Mouse (Mus musculus) embryonic facial prominence, embryonic 10.5 days (tissue): ENCODE results near the gene Tm2d1. TPM values are rescaled to one million over a fixed set of nuclear protein-coding genes. Genes with fewer than 3 reads are reported as not detected.

Experiments used
- DNase-seq: peaks from one replicate; pipeline ENCODE4 v3.0.0-alpha.2; 2017; ENCODE audit warnings: low spot score
- H3K27ac ChIP-seq: fragments of 300-500 bp; sonication (generic); replicated peaks from 2 replicates; pipeline ENCODE4 v1.5.1; 2016; ENCODE audit warnings: mild to moderate bottlenecking
- H3K27me3 ChIP-seq: fragments of 300-500 bp; sonication (generic); replicated peaks from 2 replicates; pipeline ENCODE4 v1.6.1; 2016; ENCODE audit warnings: low read depth, mild to moderate bottlenecking; ENCODE audit not compliant: poor library complexity, severe bottlenecking
- H3K36me3 ChIP-seq: fragments of 300-500 bp; sonication (generic); replicated peaks from 2 replicates; pipeline ENCODE4 v1.6.1; 2016; ENCODE audit warnings: mild to moderate bottlenecking, moderate library complexity
- H3K4me1 ChIP-seq: fragments of 300-500 bp; sonication (generic); 2 replicates; pipeline ENCODE4 v1.6.1; 2016
- H3K4me3 ChIP-seq: fragments of 300-500 bp; sonication (generic); 2 replicates; pipeline ENCODE4 v1.5.1; 2016; ENCODE audit warnings: mild to moderate bottlenecking, moderate library complexity
- H3K9me3 ChIP-seq: fragments of 300-500 bp; sonication (generic); 2 replicates; pipeline ENCODE4 v1.6.1; 2016; ENCODE audit warnings: mild to moderate bottlenecking
- WGBS: fragments of 180-500 bp; shearing (Covaris S2); methylation state at CpG from one replicate; pipeline ENCODE4 v1.1.7; 2016; 5-methylcytosine and 5-hydroxymethylcytosine counted together
- polyA plus RNA-seq: library from polyadenylated mRNA; unstranded; fragments of >200 nt; fragmentation: Nextera tagmentation; extraction: Ambion mirVana; gene quantifications from 2 replicates; pipeline ENCODE4 v1.2.1, GENCODE M21; 2016

Tm2d1 gene
- polyA plus RNA-seq, 1 experiment from 2014 or later = 73.0 TPM

DNA sequence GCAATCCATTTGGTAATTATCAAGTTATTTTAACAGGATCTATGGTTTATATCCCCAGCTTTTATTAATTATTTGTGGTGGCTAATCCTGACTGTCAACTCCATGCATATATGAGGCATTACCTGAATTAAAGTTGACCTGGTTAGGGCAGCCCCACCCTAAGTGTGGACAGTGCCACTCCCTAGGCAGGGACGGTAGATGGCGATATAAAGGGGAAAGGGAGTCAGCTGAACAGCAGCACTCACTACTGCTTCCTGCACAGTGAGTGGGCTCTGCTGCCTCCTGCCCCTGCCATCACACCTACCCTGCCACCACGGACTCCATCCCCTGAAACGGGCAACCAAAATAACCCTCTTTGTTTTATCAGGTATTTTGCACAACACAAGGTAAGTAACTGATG is 7.7 kb downstream of the Tm2d1 start:
- Histone ChIP-seq H3K36me3 (peaks cover 32% of the 10 kb centered on the region), H3K9me3 (no peaks in the 10 kb centered on the region), H3K27me3 (no peaks in the 10 kb centered on the region), H3K4me1 (no peaks in the 10 kb centered on the region), H3K27ac (no peak overlapping the region), H3K4me3 (no peak overlapping the region)
- peak; percentile 13 for DNase-seq
- 55% methylated on average over 4 of the region's 4 CpGs for WGBS

DNA sequence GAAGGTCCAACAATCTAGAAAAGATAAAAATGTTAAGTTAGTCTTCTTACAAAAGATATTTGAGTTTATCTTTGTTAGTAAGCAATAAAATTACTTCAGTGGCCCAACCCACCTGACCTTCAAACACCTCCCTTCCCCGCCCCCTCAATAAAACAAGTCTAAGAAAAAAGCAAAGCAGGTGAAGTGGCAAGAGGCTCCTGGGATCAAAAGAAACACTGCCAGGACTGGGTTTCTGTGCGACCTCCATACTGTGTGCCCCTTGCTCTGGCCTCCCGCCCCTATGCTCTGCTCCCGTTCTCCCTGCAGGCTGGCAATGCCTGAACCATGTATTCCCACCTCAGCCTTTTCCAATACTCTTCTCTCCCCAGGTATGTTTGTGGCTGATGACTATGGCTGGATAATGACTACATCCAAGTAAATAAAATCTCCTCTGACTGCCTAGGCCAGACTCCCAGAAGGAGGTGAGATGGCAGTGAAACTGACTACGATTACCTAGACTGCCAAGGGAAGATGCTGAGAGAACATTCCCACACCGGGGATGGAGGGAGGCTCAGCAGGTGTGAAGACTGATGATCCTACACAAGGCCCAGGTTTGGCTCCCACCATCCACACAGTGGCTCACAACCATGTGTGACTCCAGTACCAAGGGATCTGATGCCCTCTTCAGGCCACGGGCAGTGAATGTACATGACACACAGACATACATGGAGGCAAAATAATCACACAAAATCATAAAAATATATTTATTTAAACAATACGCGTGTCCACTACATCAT is 24.9 kb downstream of the Tm2d1 start:
- WGBS = 94% methylated on average over 9 of the region's 9 CpGs
- Histone ChIP-seq H3K27me3 (no peaks in the 10 kb centered on the region), H3K36me3 (peaks cover 80% of the 10 kb centered on the region), H3K9me3 (no peaks in the 10 kb centered on the region), H3K4me3 (no peak overlapping the region), H3K27ac (no peak overlapping the region), H3K4me1 (no peaks in the 10 kb centered on the region)
- no peak for DNase-seq

DNA sequence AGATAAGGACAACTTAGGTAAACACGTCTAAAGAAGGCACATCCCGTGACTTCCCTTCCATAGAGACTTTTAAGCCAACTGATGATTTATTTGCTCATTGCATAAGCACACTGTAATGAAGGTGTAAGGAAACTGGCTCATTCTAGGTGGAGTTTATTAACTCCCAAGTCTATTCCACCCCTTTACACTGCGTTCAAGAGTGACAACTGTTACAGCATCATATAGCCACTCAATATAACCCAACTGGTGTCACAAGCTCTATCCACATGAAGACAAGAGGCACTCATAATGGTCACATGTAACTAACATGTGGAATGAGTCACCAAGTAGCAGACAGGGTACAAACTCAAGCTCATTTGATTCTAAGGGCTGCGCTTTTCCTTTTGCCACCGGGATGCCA is 34.5 kb downstream of the Tm2d1 start:
- 90% methylated on average over 5 of the region's 5 CpGs for WGBS
- no peak overlapping the region for H3K27ac ChIP-seq
- H3K4me3 ChIP-seq = no peak overlapping the region
- DNase-seq = no peak
- H3K4me1 ChIP-seq = no peaks in the 10 kb centered on the region
- H3K9me3 ChIP-seq = no peaks in the 10 kb centered on the region
- H3K36me3 ChIP-seq = 0 out of 2 replicates have a peak, but pooled peaks cover 9% of the 10 kb centered on the region
- no peaks in the 10 kb centered on the region for H3K27me3 ChIP-seq

DNA sequence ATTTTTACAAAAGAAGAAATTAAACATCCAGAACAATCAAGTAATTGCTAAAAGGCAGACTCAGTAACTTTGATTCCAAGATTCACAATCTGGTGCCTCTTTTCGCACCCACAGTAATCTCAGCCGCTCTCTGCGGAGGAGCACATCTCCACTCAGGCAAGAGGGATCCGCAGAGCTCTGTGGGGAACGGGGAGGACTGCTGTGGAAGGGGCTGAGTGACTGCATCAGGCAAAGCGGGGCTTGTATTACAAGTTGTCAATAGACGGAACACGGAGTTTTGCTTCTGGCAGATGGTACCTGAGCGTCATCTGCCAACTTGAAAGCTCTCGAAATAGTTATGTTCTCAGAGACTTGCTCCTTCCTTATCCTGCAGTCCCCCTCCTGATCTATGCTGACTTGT is 37.3 kb downstream of the Tm2d1 start:
- Histone ChIP-seq H3K4me3 (no peak overlapping the region), H3K9me3 (no peaks in the 10 kb centered on the region), H3K36me3 (no peaks in the 10 kb centered on the region), H3K27me3 (no peaks in the 10 kb centered on the region), H3K4me1 (peaks cover 1% of the 10 kb centered on the region; the same call in 1 of the 2 replicates), H3K27ac (no peak overlapping the region)
- WGBS = 94% methylated on average over 10 of the region's 10 CpGs
- DNase-seq = no peak

DNA sequence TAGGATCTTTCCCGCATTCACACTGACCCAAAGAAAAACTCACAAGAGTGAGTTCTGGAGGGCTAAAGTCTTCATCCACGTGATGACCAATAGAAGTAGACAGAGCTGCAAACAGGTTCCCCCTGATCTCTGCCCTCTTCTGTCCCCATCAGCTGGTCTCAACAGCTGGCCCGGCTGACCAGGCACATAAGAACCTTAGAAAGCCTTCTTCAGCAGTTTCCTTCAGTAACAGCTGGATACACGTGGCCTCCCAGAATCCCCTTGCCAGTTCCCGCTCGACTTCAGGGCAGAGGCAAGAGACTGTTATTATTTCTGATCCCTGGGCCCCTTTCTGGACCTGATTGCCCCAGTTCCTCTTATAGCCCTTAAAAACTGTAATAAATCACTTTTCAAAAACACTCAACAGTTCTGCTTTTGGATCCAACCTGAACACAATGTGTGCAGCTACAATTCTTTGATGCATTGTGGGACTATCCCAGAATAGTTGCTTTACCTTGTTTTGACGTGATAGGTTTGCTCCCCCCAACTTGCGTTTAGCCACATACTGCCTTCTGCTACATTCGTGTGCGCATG is 43.0 kb downstream of the Tm2d1 start:
- 76% methylated on average over 10 of the region's 10 CpGs for WGBS
- H3K27me3 ChIP-seq = no peaks in the 10 kb centered on the region
- DNase-seq = no peak

DNA sequence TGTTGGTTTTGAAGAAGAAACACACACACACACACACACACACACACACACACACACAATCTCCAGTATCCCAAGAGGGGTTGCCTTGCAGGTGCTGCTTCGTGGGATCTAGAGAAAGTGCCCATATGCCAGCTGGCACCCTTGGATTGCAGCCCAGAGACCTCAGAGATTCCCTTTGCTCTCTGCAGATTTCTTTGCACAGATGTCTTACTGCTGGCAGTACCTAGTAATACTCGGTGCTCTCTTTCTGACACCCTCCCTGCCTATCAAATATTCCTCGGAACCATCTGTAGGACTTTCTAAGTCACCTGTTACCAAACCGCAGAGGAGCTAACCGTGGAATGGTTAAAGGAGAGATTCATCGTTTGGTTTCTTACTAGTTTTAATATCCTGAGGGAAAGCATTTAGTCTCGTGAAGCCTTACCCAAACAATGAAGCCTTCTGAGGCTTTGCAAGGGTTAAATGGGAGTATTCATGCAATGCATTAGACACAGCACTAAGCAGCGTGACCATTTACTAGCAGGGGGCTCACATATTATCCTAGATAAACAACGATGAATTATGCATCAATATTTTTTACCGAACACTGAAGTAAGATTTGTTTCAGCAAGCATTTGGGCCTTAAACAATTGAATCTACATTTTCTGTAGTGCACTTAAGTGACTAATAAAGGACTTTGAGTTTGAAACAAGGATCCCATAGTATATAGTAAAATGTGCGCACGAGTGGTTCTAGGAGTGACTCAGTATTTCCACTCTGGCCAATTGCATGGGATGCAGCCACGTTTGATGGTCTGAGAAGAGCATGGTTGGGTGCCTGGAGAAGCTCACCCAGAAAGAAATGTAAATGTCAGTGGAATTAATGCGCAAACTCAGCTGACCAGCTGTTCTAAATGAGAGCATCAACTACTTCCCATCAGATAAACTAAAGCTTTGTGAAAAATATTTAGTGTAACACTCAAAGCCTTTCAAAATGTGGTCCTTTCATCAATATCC is 44.2 kb downstream of the Tm2d1 start:
- DNase-seq = no peak
- H3K4me1 ChIP-seq = peaks cover 41% of the 10 kb centered on the region
- no peaks in the 10 kb centered on the region for H3K9me3 ChIP-seq
- no peak overlapping the region for H3K4me3 ChIP-seq
- 71% methylated on average over 14 of the region's 14 CpGs for WGBS
- no peak overlapping the region for H3K27ac ChIP-seq
- no peaks in the 10 kb centered on the region for H3K27me3 ChIP-seq
- H3K36me3 ChIP-seq = no peaks in the 10 kb centered on the region

More for the DNA sequence above, 43.0 kb downstream of the Tm2d1 start:
- Histone ChIP-seq H3K4me3 (no peak overlapping the region), H3K4me1 (peaks cover 38% of the 10 kb centered on the region), H3K27ac (no peak overlapping the region), H3K9me3 (no peaks in the 10 kb centered on the region), H3K36me3 (no peaks in the 10 kb centered on the region)

DNA sequence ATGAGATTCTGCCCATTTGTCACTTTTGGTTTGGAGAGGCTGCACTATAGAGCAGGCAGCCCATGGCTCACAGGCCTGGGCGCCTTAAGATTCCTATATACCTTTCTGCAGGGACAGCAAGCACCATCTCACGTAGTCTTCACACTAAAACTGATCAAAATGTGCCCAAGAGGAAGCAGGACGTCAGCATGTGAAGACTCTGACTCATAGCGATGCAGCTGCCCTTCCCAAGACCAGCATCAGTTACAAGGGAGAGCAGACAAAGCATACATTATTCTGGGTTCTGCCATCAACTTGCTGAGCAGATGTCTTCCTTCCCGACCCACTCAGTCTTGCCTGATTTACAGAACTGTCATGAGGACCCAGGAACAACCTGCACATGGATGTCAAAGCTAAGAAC is 45.9 kb downstream of the Tm2d1 start:
- Histone ChIP-seq H3K27me3 (no peaks in the 10 kb centered on the region), H3K4me3 (no peak overlapping the region), H3K4me1 (peaks cover 41% of the 10 kb centered on the region), H3K9me3 (no peaks in the 10 kb centered on the region), H3K27ac (no peak overlapping the region), H3K36me3 (no peaks in the 10 kb centered on the region)
- 66% methylated on average over 5 of the region's 5 CpGs for WGBS
- no peak for DNase-seq

DNA sequence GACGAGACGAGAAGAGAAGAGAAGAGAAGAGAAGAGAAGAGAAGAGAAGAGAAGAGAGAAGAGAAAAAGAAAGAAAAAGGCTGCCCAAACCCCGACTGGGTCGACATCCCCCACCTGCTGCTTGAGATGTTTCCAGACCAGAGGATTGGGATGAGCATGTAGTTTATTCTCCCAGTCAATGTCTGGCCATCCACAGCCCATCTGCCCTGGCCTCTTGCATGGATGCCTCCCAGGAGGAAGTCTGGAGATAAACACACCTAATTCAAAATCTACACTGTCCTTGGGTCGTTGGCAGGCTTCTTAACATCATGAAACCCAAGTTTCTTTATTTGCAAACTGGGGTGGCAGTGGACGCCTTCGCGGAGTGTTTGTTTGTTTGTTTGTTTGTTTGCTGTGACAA is 47.4 kb downstream of the Tm2d1 start:
- peaks cover 39% of the 10 kb centered on the region for H3K4me1 ChIP-seq
- H3K4me3 ChIP-seq = no peak overlapping the region
- no peaks in the 10 kb centered on the region for H3K9me3 ChIP-seq
- H3K27ac ChIP-seq = no peak overlapping the region
- no peaks in the 10 kb centered on the region for H3K36me3 ChIP-seq
- H3K27me3 ChIP-seq = no peaks in the 10 kb centered on the region
- 84% methylated on average over 8 of the region's 8 CpGs for WGBS
- no peak for DNase-seq

DNA sequence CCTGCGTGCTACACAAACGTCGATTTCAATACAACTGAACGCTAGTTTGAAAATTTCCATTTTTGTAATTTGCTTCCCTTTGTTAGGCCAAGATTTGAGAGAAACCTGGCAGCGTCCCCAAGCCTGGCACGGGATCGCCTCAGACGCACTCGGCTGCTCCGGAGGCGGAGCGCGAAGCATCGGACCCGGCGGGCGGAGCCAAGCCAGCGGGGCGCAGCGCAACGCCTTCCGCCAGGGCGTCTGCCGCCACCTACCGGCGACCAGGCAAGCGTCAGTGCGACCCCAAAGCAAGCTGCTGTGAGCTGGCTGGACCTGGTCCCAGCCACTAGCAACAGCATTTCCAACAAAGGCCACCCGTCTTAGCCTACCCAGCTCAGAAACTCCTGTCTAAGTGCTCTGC is 60.9 kb downstream of the Tm2d1 start:
- Histone ChIP-seq H3K27me3 (peaks cover 33% of the 10 kb centered on the region), H3K27ac (peak overlapping the region; percentile 85), H3K36me3 (no peaks in the 10 kb centered on the region), H3K9me3 (no peaks in the 10 kb centered on the region), H3K4me3 (peak overlapping the region; percentile 58), H3K4me1 (peaks cover 16% of the 10 kb centered on the region)
- WGBS = under 1% methylated on average over 29 of the region's 29 CpGs
- peak; percentile 94 for DNase-seq

DNA sequence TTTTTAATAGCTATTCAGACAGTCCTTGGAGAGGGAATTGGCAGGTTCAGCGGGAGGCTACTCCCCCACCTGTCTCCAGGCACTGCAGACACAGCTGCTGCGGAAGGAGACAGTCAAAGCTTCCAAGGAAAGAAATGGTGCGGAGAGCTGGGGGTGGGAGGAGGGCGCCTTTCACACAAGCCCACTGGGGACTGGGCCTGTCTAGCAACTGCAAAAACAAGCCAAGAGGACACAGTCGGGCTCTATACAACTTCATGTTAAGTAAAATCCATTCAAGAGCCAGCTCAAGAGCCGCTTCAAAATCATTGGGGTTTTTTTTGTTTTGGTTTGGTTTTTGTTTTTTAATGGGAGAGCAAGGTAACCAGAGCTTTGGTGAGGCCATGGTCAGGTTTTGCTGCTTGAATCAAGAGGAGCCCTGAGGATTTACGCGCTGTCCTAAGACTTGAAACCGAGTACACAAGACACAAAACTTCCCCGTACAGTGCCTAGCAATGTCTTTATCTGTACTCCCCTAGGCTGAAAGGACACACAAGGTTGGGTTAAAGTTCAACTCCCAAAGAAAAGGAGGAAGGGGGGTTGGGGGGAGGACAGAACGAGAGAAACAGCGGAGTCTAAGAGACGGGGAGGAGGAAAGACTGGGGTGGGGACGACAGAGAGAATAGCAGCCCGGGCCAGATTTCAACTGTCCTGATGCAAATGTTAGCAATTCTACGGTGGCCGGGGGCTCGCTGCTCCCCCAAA is 61.6 kb downstream of the Tm2d1 start:
- Histone ChIP-seq H3K9me3 (no peaks in the 10 kb centered on the region), H3K27ac (peak overlapping the region; percentile 85), H3K4me3 (peak overlapping the region; percentile 58), H3K27me3 (peaks cover 33% of the 10 kb centered on the region), H3K36me3 (no peaks in the 10 kb centered on the region), H3K4me1 (peaks cover 16% of the 10 kb centered on the region)
- 2% methylated on average over 18 of the region's 18 CpGs for WGBS
- peak; percentile 64 for DNase-seq

DNA sequence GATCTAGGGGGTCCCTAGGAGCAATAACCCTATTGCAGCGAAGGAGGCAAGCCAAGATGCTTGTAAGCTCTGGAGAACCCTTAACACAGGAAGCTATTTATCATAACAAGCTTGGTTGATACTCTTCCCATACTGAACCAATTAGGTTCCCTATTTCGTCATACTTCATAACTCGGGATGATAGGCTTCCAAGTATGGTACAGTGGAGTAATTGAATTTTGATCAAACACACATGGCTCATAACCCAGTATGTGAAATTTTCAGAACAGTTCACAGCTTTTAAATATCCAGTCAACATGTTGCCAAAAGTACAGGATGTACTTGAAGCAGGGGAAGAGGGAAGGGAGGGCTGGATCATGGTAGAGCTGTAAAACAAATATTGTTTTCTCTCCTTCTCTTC is 64.3 kb downstream of the Tm2d1 start:
- Histone ChIP-seq H3K4me1 (peaks cover 16% of the 10 kb centered on the region), H3K36me3 (no peaks in the 10 kb centered on the region)

DNA sequence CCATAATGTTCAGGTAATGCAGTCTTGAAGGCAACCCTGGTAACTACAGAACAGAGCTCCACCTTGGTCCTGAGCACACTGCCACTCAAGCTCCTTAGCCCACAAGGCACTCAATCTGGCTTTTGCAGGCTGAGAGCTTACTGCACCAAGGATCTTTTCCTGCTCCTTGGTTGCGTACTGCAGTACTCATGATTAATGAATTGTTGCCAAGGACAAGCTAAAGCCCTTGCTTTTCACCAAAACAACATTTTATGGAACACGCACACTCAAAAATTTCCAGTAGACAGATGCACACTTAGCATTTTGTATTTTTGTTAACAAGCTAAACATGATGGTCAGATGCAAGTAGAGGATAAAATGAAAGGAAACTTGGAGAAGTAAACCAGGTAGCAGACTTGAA is 66.0 kb downstream of the Tm2d1 start:
- H3K27me3 ChIP-seq = peaks cover 20% of the 10 kb centered on the region
- no peak for DNase-seq
- peaks cover 16% of the 10 kb centered on the region for H3K4me1 ChIP-seq
- no peaks in the 10 kb centered on the region for H3K36me3 ChIP-seq
- no peaks in the 10 kb centered on the region for H3K9me3 ChIP-seq
- H3K27ac ChIP-seq = no peak overlapping the region
- no peak overlapping the region for H3K4me3 ChIP-seq
- WGBS = 93% methylated on average over 2 of the region's 2 CpGs

More for the DNA sequence above, 64.3 kb downstream of the Tm2d1 start:
- no peak for DNase-seq
- WGBS = 71% methylated on average over 3 of the region's 3 CpGs
- Histone ChIP-seq H3K27me3 (peaks cover 31% of the 10 kb centered on the region), H3K9me3 (no peaks in the 10 kb centered on the region), H3K27ac (no peak overlapping the region), H3K4me3 (no peak overlapping the region)
